Mouse (Mus musculus) brain, adult 10 weeks (tissue): ENCODE results near the gene Paqr8. TPM values are rescaled to one million over a fixed set of nuclear protein-coding genes. Genes with fewer than 3 reads are reported as not detected.

ENCODE experiments used
- polyA plus RNA-seq: library from polyadenylated mRNA; stranded (reverse); fragments of 350-450 nt; fragmentation: Illumina TruSeq; extraction: RNeasy Lipid Tissue Mini Kit (QIAGEN cat#74804); gene quantifications from one replicate; pipeline ENCODE4 v1.2.3, GENCODE M21; 2015; ENCODE audit warnings: low read depth, low replicate concordance

Paqr8 gene
- polyA plus RNA-seq = 78.2 TPM

DNA sequence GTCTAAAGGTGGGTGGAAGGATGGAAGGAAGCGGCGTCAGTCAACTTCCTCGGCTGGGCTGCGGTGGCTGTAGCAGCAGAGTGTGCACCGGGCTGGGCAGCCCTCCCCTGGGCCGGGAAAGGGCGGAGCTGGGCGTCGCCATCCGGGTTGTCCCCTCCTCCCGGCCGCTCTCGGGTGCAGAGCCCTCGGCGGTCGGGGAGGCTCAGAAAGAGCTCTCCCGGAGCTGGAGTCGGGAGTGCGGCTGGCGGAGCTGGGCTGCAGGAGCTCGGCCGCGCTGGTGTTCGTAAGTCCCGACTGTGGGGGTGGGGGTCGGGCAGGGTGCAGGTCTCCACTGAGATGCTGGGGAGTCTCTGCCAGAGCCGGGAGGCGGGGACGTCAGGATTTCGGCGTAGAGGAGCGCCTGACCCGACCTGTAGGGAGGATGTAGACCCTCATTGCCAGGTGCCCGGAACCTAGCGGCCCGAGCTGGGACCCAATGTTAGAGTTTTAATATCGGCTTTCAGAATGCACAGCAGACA is at the start of gene Paqr8:
Gene Paqr8 (plus strand): TSS at position 203 of the 518 bp plus-strand sequence.

DNA sequence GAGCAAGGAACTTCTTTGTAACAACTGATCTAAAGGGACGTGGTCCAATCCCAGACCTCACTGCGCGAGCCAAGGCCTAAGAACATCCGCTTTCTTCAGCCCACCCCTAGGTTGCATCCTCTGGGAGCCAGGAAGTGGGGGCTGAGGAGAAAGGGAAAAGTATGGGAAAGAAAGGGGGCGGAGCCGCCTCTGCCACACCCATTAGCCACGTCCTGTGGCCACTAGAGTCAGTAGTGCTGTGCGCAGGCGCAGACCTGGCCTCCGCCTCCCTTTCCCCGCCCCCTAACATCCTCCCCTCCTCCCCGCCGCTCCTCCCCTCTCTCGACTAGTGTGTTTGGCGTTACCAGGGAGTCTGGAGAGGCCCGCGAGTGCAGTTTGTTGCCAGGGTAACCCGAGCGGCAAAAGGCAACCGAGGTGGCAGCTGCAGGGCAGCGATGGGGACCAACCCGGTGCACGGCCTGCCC is 60.9 kb downstream of the Paqr8 start, which contains the start of gene Efhc1:
Gene Efhc1 (plus strand): TSS at position 327 of the 464 bp plus-strand sequence.

Other genes with a start within 250 kb of the Paqr8 start
- gene Il17a, start 159.7 kb upstream of the Paqr8 start, polyA plus RNA-seq = not detected
- gene Il17f, start 100.0 kb upstream of the Paqr8 start, polyA plus RNA-seq = not detected
- 2.6 TPM for gene Mcm3, start 70.3 kb upstream of the Paqr8 start, polyA plus RNA-seq
- gene Efhc1, start 61.0 kb downstream of the Paqr8 start, polyA plus RNA-seq = 1.4 TPM
- 0.61 TPM for gene Tram2, start 188.6 kb downstream of the Paqr8 start, polyA plus RNA-seq